Mouse (Mus musculus) small intestine, adult 2 months (tissue): ENCODE measurements around the gene Deup1.

ENCODE experiments used
- CTCF ChIP-seq: fragments of 200-500 bp; IDR thresholded peaks from 2 replicates; pipeline ENCODE4 v1.5.1; 2012; ENCODE audit warnings: low read depth, mild to moderate bottlenecking, control low read depth, inconsistent platforms, low read length, moderate library complexity, mixed read lengths; ENCODE audit not compliant: insufficient replicate concordance, insufficient read length; ENCODE audit errors: extremely low read depth
- POLR2A ChIP-seq: fragments of 200-500 bp; IDR thresholded peaks from 2 replicates; pipeline ENCODE4 v1.6.1; 2012; ENCODE audit warnings: low read depth, mild to moderate bottlenecking, control low read depth, inconsistent platforms, low read length, moderate library complexity

- no peak for TF ChIP-seq CTCF
- TF ChIP-seq POLR2A = no peak
Measured at GRCm38 (mm10) chr9:15617061-15617460, 10.7 kb downstream of the Deup1 start.
